Mouse (Mus musculus): ENCODE measurements around the gene 1190007I07Rik. TPM values are rescaled to one million over a fixed set of nuclear protein-coding genes. Genes with fewer than 3 reads are reported as not detected.

1190007I07Rik gene
- 1 to 10 TPM; 6.5 to 7.3 TPM for total RNA-seq (2023)

GRCm38 (mm10) chr10:82622671-82623552 lies at the start of gene 1190007I07Rik:
1190007I07Rik (minus strand) TSS chr10:82623228.

DNA sequence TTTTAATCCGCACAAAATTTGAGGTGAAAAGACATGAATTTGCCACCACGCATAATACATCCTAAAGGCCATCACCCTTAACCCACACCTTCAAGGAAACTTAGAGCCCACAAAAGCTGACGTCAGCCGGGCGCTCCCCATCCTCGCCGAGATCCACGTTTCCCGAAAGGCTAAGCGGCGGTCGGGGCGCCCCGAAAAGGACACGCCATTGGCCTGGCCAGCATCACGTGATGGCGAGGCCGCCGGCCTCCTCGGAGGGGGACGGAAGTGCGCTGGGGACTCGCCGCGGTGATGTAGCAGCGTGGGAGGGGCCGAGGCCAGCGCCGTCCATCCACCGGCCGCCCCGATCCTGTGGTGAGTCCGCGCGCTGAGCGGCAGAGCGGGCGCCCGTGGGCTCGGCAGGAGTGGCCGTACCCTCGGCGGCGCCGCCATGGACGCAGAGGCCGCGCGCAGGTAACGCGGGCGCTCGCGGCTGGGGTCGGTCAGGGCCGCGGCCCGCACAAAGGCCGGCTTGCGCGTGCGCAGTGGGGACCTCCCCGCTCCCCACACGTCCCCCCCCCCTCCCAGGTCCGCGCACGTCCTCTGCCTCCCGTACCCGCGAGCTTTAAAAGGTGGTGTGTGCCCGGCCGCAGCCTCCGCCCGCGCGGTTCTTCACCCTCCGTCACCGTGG lies 6.7 kb upstream of the 1190007I07Rik start, which contains the start of gene Tdg:
Gene Tdg (plus strand): TSS at position 243 of the 670 bp plus-strand sequence.

Other genes with a start within 250 kb of the 1190007I07Rik start
- gene Gm1553, start 130.6 kb downstream of the 1190007I07Rik start, total RNA-seq (2023) = not detected
- 10 to 100 TPM; 40.3 to 48.6 TPM for gene Tdg, start 6.6 kb upstream of the 1190007I07Rik start, total RNA-seq (2023)
- 1 to 10 TPM; 1.9 to 2.5 TPM for gene Glt8d2, start 67.4 kb upstream of the 1190007I07Rik start, total RNA-seq (2023)
- gene Hcfc2, start 72.9 kb upstream of the 1190007I07Rik start, total RNA-seq (2023) = 10 to 100 TPM; 27.7 to 27.9 TPM
- gene Nfyb, start 140.9 kb upstream of the 1190007I07Rik start, total RNA-seq (2023) = 10 to 100 TPM; 27.2 to 31.3 TPM
- 10 to 100 TPM; 45.7 to 54.0 TPM for gene Txnrd1, start 210.7 kb upstream of the 1190007I07Rik start, total RNA-seq (2023)
- 10 to 100 TPM in 1 of 2 experiments, 1 to 10 TPM in 1; 8.5 to 11.5 TPM for gene Eid3, start 243.4 kb upstream of the 1190007I07Rik start, total RNA-seq (2023)